Mouse (Mus musculus): ENCODE measurements around the gene Pdik1l. TPM values are rescaled to one million over a fixed set of nuclear protein-coding genes. Genes with fewer than 3 reads are reported as not detected.

Gene Pdik1l
- total and polyA plus RNA-seq, 2 experiments from 2014 or later, result 30.8 to 44.8 TPM

GRCm38 (mm10) chr4:134253722-134254324 lies 33.9 kb downstream of the Pdik1l start, which contains the start of gene Grrp1:
Gene Grrp1 (minus strand): TSS chr4:134254106.
- H3K27me3 ChIP-seq (ENCODE audit: insufficient read depth, low read length), result peaks cover 30% of the 10 kb centered on the region
- H3K9ac ChIP-seq (replicated peaks; ENCODE audit: low read length, poor library complexity, severe bottlenecking), result no peak within 1 kb of the TSS
- peak; percentile 13 for DNase-seq (ENCODE audit: low spot score)

GRCm38 (mm10) chr4:134252911-134253721 lies 34.6 kb downstream of the Pdik1l start:
- 0 out of 2 replicates have a peak, but pooled peaks cover 7% of the 10 kb centered on the region for H3K4me1 ChIP-seq (ENCODE audit: insufficient read depth, low read length)

More at GRCm38 (mm10) chr4:134253722-134254324, 33.9 kb downstream of the Pdik1l start, which contains the start of gene Grrp1:
- Histone ChIP-seq H3K27ac (ENCODE audit: low read depth, low read length) (no peak within 1 kb of the TSS), H3K36me3 (ENCODE audit: insufficient read depth, low read length) (no peaks in the 10 kb centered on the region), H3K4me1 (ENCODE audit: insufficient read depth, low read length) (0 out of 2 replicates have a peak, but pooled peaks cover 7% of the 10 kb centered on the region), H3K4me2 (ENCODE audit: low read depth, low read length, poor library complexity, severe bottlenecking) (peak within 1 kb of the TSS; percentile 77), H3K4me3 (ENCODE audit: low read depth, low read length) (peak within 1 kb of the TSS; percentile 55), H3K9me3 (ENCODE audit: low read length) (no peaks in the 10 kb centered on the region)
- WGBS, result 3% methylated on average over 13 of the region's 13 CpGs
- TF ChIP-seq CTCF (IDR thresholded peaks at IDR 0.05), result no peak
- no peak for ATAC-seq (ENCODE audit: low FRiP score)

GRCm38 (mm10) chr4:134252131-134252910 lies 35.4 kb downstream of the Pdik1l start:
- 0 out of 2 replicates have a peak, but pooled peaks have one; percentile 1 for ATAC-seq (ENCODE audit: low FRiP score)
- WGBS, result 8% methylated on average over 22 of the region's 22 CpGs

More at GRCm38 (mm10) chr4:134252911-134253721, 34.6 kb downstream of the Pdik1l start:
- Histone ChIP-seq H3K4me2 (ENCODE audit: low read depth, low read length, poor library complexity, severe bottlenecking) (peak overlapping the region; percentile 77; the same call in 1 of the 2 replicates), H3K9me3 (ENCODE audit: low read length) (no peaks in the 10 kb centered on the region), H3K4me3 (ENCODE audit: low read depth, low read length) (peak overlapping the region; percentile 55), H3K9ac (replicated peaks; ENCODE audit: low read length, poor library complexity, severe bottlenecking) (no peak overlapping the region), H3K27ac (ENCODE audit: low read depth, low read length) (no peak overlapping the region), H3K36me3 (ENCODE audit: insufficient read depth, low read length) (no peaks in the 10 kb centered on the region), H3K27me3 (ENCODE audit: insufficient read depth, low read length) (peaks cover 33% of the 10 kb centered on the region)
- DNase-seq (ENCODE audit: low spot score) (no peak), ATAC-seq (ENCODE audit: low FRiP score) (no peak)
- no peak for TF ChIP-seq CTCF (IDR thresholded peaks at IDR 0.05)
- 14% methylated on average over 15 of the region's 15 CpGs for WGBS

GRCm38 (mm10) chr4:134251241-134252130 lies 36.2 kb downstream of the Pdik1l start:
- WGBS, result under 1% methylated on average over 86 of the region's 91 CpGs
- Histone ChIP-seq H3K27ac (ENCODE audit: low read depth, low read length) (peak overlapping the region; percentile 78), H3K4me2 (ENCODE audit: low read depth, low read length, poor library complexity, severe bottlenecking) (peak overlapping the region; percentile 77), H3K36me3 (ENCODE audit: insufficient read depth, low read length) (no peaks in the 10 kb centered on the region), H3K4me3 (ENCODE audit: low read depth, low read length) (peak overlapping the region; percentile 55), H3K4me1 (ENCODE audit: insufficient read depth, low read length) (0 out of 2 replicates have a peak, but pooled peaks cover 7% of the 10 kb centered on the region), H3K9me3 (ENCODE audit: low read length) (no peaks in the 10 kb centered on the region), H3K27me3 (ENCODE audit: insufficient read depth, low read length) (peaks cover 41% of the 10 kb centered on the region), H3K9ac (replicated peaks; ENCODE audit: low read length, poor library complexity, severe bottlenecking) (peak overlapping the region; percentile 66)
- no peak for TF ChIP-seq CTCF (IDR thresholded peaks at IDR 0.05)
- peak; percentile 79 for DNase-seq (ENCODE audit: low spot score)
- ATAC-seq (ENCODE audit: low FRiP score), result peak; percentile 63

More at GRCm38 (mm10) chr4:134252131-134252910, 35.4 kb downstream of the Pdik1l start:
- Histone ChIP-seq H3K9ac (replicated peaks; ENCODE audit: low read length, poor library complexity, severe bottlenecking) (peak overlapping the region; percentile 66), H3K4me1 (ENCODE audit: insufficient read depth, low read length) (0 out of 2 replicates have a peak, but pooled peaks cover 7% of the 10 kb centered on the region), H3K27ac (ENCODE audit: low read depth, low read length) (peak overlapping the region; percentile 78), H3K36me3 (ENCODE audit: insufficient read depth, low read length) (no peaks in the 10 kb centered on the region), H3K9me3 (ENCODE audit: low read length) (no peaks in the 10 kb centered on the region), H3K27me3 (ENCODE audit: insufficient read depth, low read length) (peaks cover 41% of the 10 kb centered on the region), H3K4me2 (ENCODE audit: low read depth, low read length, poor library complexity, severe bottlenecking) (peak overlapping the region; percentile 77), H3K4me3 (ENCODE audit: low read depth, low read length) (peak overlapping the region; percentile 55)
- TF ChIP-seq CTCF (IDR thresholded peaks at IDR 0.05), result no peak
- DNase-seq (ENCODE audit: low spot score), result no peak

GRCm38 (mm10) chr4:134250930-134251240 lies 36.8 kb downstream of the Pdik1l start:
- peak overlapping the region; percentile 66; the same call in 1 of the 2 replicates for H3K9ac ChIP-seq (replicated peaks; ENCODE audit: low read length, poor library complexity, severe bottlenecking)
- DNase-seq (ENCODE audit: low spot score) (no peak), ATAC-seq (ENCODE audit: low FRiP score) (no peak)
- 5% methylated on average over 10 of the region's 10 CpGs for WGBS
- H3K9me3 ChIP-seq (ENCODE audit: low read length), result no peaks in the 10 kb centered on the region
- no peak for TF ChIP-seq CTCF (IDR thresholded peaks at IDR 0.05)
- H3K27me3 ChIP-seq (ENCODE audit: insufficient read depth, low read length), result peaks cover 41% of the 10 kb centered on the region
- no peaks in the 10 kb centered on the region for H3K36me3 ChIP-seq (ENCODE audit: insufficient read depth, low read length)
- H3K4me3 ChIP-seq (ENCODE audit: low read depth, low read length), result peak overlapping the region; percentile 55
- H3K4me1 ChIP-seq (ENCODE audit: insufficient read depth, low read length), result 0 out of 2 replicates have a peak, but pooled peaks cover 7% of the 10 kb centered on the region
- peak overlapping the region; percentile 77 for H3K4me2 ChIP-seq (ENCODE audit: low read depth, low read length, poor library complexity, severe bottlenecking)
- peak overlapping the region; percentile 78 for H3K27ac ChIP-seq (ENCODE audit: low read depth, low read length)
